Mouse (Mus musculus) forebrain, embryonic 16.5 days (tissue): ENCODE data around the gene Batf3. TPM values are rescaled to one million over a fixed set of nuclear protein-coding genes. Genes with fewer than 3 reads are reported as not detected.

Experiments used
- ATAC-seq: fragments of 200-750 bp; cut with Nextera tagmentation; 2 replicates; pipeline ENCODE4 v1.8.0; 2017; ENCODE audit warnings: mild to moderate bottlenecking, moderate library complexity
- H3K27ac ChIP-seq: fragments of 300-500 bp; sonication (generic); 2 replicates; pipeline ENCODE4 v1.5.1; 2014; ENCODE audit warnings: low read length, control low read depth
- H3K27me3 ChIP-seq: fragments of 300-500 bp; sonication (generic); replicated peaks from 2 replicates; pipeline ENCODE4 v1.6.1; 2014; ENCODE audit warnings: low read length; ENCODE audit not compliant: control insufficient read depth, insufficient read depth
- H3K36me3 ChIP-seq: fragments of 300-500 bp; sonication (generic); 2 replicates; pipeline ENCODE4 v1.6.1; 2014; ENCODE audit not compliant: control insufficient read depth, insufficient read depth
- H3K4me1 ChIP-seq: fragments of 300-500 bp; sonication (generic); replicated peaks from 2 replicates; pipeline ENCODE4 v1.6.1; 2014; ENCODE audit warnings: low read length; ENCODE audit not compliant: control insufficient read depth, insufficient read depth
- H3K4me2 ChIP-seq: fragments of 300-500 bp; sonication (generic); 2 replicates; pipeline ENCODE4 v1.6.1; 2014; ENCODE audit warnings: mild to moderate bottlenecking, low read length, control low read depth
- H3K4me3 ChIP-seq: fragments of 300-500 bp; sonication (generic); replicated peaks from 2 replicates; pipeline ENCODE4 v1.5.1; 2014; ENCODE audit warnings: mild to moderate bottlenecking, low read length, control low read depth
- H3K9ac ChIP-seq: fragments of 300-500 bp; sonication (generic); replicated peaks from 2 replicates; pipeline ENCODE4 v1.6.1; 2014; ENCODE audit warnings: low read depth, low read length, control low read depth
- H3K9me3 ChIP-seq: fragments of 300-500 bp; sonication (generic); 2 replicates; pipeline ENCODE4 v1.6.1; 2016; ENCODE audit warnings: low read length; ENCODE audit not compliant: control insufficient read depth
- WGBS: fragments of 180-500 bp; shearing (Covaris S2); extraction: QIAGEN DNeasy Blood & Tissue Kit; methylation state at CpG from one replicate; pipeline ENCODE4 v1.1.7; 2014; 5-methylcytosine and 5-hydroxymethylcytosine counted together
- polyA plus RNA-seq: library from polyadenylated mRNA; unstranded; fragments of >200 nt; fragmentation: Nextera tagmentation; extraction: Ambion mirVana; gene quantifications from 2 replicates; pipeline ENCODE4 v1.2.1, GENCODE M21; 2015

The Batf3 gene
- 0.75 and 2.0 TPM in 2 replicates for polyA plus RNA-seq

- Histone ChIP-seq H3K9ac (peak within 1 kb of the TSS; percentile 54), H3K4me2 (peak within 1 kb of the TSS; percentile 93), H3K36me3 (no peaks in the 10 kb centered on the region), H3K27me3 (peaks cover 17% of the 10 kb centered on the region), H3K9me3 (no peaks in the 10 kb centered on the region), H3K27ac (no peak within 1 kb of the TSS), H3K4me3 (peak within 1 kb of the TSS; percentile 64), H3K4me1 (peaks cover 12% of the 10 kb centered on the region)
- peak; percentile 76 for ATAC-seq
- WGBS, result under 1% methylated on average over 90 of the region's 95 CpGs
These were observed at the start of gene Batf3 for GRCm38 (mm10) chr1:191097802-191098747. Gene Batf3 (plus strand): TSS chr1:191097847.

GRCm38 (mm10) chr1:191053555-191053954 is 44.1 kb upstream of the Batf3 start:
- ATAC-seq, result no peak
- H3K36me3 ChIP-seq, result no peaks in the 10 kb centered on the region
- no peak overlapping the region for H3K4me2 ChIP-seq
- no peaks in the 10 kb centered on the region for H3K4me1 ChIP-seq
- no peaks in the 10 kb centered on the region for H3K27me3 ChIP-seq
- H3K27ac ChIP-seq, result no peak overlapping the region
- no peaks in the 10 kb centered on the region for H3K9me3 ChIP-seq
- 90% methylated on average over 3 of the region's 3 CpGs for WGBS
- no peak overlapping the region for H3K9ac ChIP-seq
- H3K4me3 ChIP-seq, result no peak overlapping the region

- Histone ChIP-seq H3K4me1 (no peaks in the 10 kb centered on the region), H3K9me3 (no peaks in the 10 kb centered on the region), H3K27me3 (no peaks in the 10 kb centered on the region), H3K36me3 (no peaks in the 10 kb centered on the region), H3K27ac (no peak overlapping the region), H3K9ac (no peak overlapping the region), H3K4me2 (no peak overlapping the region), H3K4me3 (no peak overlapping the region)
- 71% methylated on average over 8 of the region's 8 CpGs for WGBS
- no peak for ATAC-seq
These were observed 42.6 kb upstream of the Batf3 start for GRCm38 (mm10) chr1:191054870-191055532.

- no peak overlapping the region for H3K4me3 ChIP-seq
- H3K9ac ChIP-seq, result no peak overlapping the region
- 66% methylated on average over 2 of the region's 2 CpGs for WGBS
- no peaks in the 10 kb centered on the region for H3K4me1 ChIP-seq
- ATAC-seq, result no peak
- H3K27ac ChIP-seq, result no peak overlapping the region
- H3K36me3 ChIP-seq, result no peaks in the 10 kb centered on the region
- H3K4me2 ChIP-seq, result no peak overlapping the region
- no peaks in the 10 kb centered on the region for H3K9me3 ChIP-seq
- H3K27me3 ChIP-seq, result no peaks in the 10 kb centered on the region
These were observed 42.1 kb upstream of the Batf3 start for GRCm38 (mm10) chr1:191055533-191055873.

- H3K27ac ChIP-seq, result no peak overlapping the region
- no peak for ATAC-seq
- H3K4me1 ChIP-seq, result peaks cover 5% of the 10 kb centered on the region; the same call in 1 of the 2 replicates
- H3K4me2 ChIP-seq, result no peak overlapping the region
- H3K9me3 ChIP-seq, result no peaks in the 10 kb centered on the region
- WGBS, result 75% methylated on average over 3 of the region's 3 CpGs
- no peak overlapping the region for H3K4me3 ChIP-seq
- no peaks in the 10 kb centered on the region for H3K27me3 ChIP-seq
- no peaks in the 10 kb centered on the region for H3K36me3 ChIP-seq
- no peak overlapping the region for H3K9ac ChIP-seq
These were observed 40.2 kb upstream of the Batf3 start for GRCm38 (mm10) chr1:191057461-191057860.

GRCm38 (mm10) chr1:191062241-191062780 is 35.3 kb upstream of the Batf3 start:
- peak overlapping the region; percentile 65 for H3K4me3 ChIP-seq
- peak overlapping the region; percentile 72 for H3K9ac ChIP-seq
- 6% methylated on average over 15 of the region's 15 CpGs for WGBS
- peak overlapping the region; percentile 92 for H3K4me2 ChIP-seq
- no peaks in the 10 kb centered on the region for H3K36me3 ChIP-seq
- no peaks in the 10 kb centered on the region for H3K27me3 ChIP-seq
- ATAC-seq, result no peak
- H3K4me1 ChIP-seq, result peaks cover 13% of the 10 kb centered on the region
- peak overlapping the region; percentile 30; the same call in 1 of the 2 replicates for H3K27ac ChIP-seq
- H3K9me3 ChIP-seq, result no peaks in the 10 kb centered on the region

GRCm38 (mm10) chr1:191062781-191063485 is 34.7 kb upstream of the Batf3 start, which contains the start of the genes Tatdn3 and Nsl1:
Gene Tatdn3 (minus strand): TSS chr1:191062932.
Gene Nsl1 (plus strand): TSS chr1:191063012.
- Histone ChIP-seq H3K27ac (peak within 1 kb of the TSS; percentile 30; the same call in 1 of the 2 replicates), H3K4me1 (peaks cover 13% of the 10 kb centered on the region), H3K36me3 (no peaks in the 10 kb centered on the region), H3K9ac (peak within 1 kb of the TSS; percentile 72), H3K4me3 (peak within 1 kb of the TSS; percentile 65), H3K9me3 (no peaks in the 10 kb centered on the region), H3K4me2 (peak within 1 kb of the TSS; percentile 92), H3K27me3 (no peaks in the 10 kb centered on the region)
- ATAC-seq, result peak; percentile 95
- under 1% methylated on average over 56 of the region's 56 CpGs for WGBS

GRCm38 (mm10) chr1:191063700-191064099 is 33.9 kb upstream of the Batf3 start:
- Histone ChIP-seq H3K36me3 (no peaks in the 10 kb centered on the region), H3K4me2 (peak overlapping the region; percentile 92), H3K4me3 (peak overlapping the region; percentile 65), H3K9me3 (no peaks in the 10 kb centered on the region), H3K9ac (no peak overlapping the region), H3K27ac (no peak overlapping the region), H3K27me3 (no peaks in the 10 kb centered on the region), H3K4me1 (peaks cover 13% of the 10 kb centered on the region)
- ATAC-seq, result no peak
- WGBS, result 67% methylated on average over 9 of the region's 9 CpGs
